Mouse (Mus musculus): ENCODE data around the gene Zdhhc4.

DNA sequence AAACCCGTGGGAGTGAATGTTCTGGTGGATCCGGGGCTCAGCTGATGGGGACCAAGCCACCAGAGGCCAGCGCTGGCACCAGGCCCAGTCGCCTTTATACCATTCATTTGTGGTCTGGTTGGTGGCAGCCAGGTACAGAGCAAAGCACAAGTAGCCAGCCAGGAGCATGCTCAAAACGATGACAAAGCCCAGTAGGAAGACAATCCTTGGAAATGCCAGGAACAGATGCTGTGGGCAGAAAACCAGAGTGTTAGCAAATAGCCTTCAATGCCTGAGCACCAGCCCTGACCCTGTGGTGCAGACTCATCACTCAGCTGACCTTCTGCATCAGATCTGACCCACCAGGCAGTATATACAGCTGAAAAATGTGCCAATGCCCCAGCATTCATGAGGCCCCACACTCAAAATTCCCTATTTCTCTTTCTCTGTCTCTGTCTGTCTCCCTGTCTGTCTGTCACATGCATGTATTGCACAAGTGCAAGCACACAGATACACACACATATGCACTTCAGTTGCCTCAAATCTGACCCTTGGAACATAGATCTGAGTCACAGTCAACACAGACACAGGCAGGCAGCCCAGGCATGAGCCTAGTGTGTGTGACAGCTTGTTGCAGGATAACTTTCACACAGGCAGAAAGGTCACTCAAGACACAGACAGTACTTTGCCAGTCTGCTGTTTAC is 12.3 kb downstream of the Zdhhc4 start:
- TF ChIP-seq CTCF (IDR thresholded peaks at IDR 0.05; ENCODE audit: insufficient read depth, low read length) = no peak
- no peak for TF ChIP-seq POLR2A (IDR thresholded peaks at IDR 0.05; ENCODE audit: borderline replicate concordance, extremely low read depth, low read depth, low read length)

Measured in lung, adult 2 months (tissue).